Mouse (Mus musculus): ENCODE results near the gene Hdgf.
"Not testable (repeated sequence)": the region's sequence is repeated elsewhere in the genome, so short reads cannot be mapped to it uniquely, and the experiment has no call there.

GRCm38 (mm10) chr3:87901959-87902358 is 4.2 kb upstream of the Hdgf start:
- not testable (repeated sequence) for TF ChIP-seq POLR2A, CTCF (IDR thresholded peaks at IDR 0.05; ENCODE audit: insufficient read depth, low read depth, low read length)

All from olfactory bulb, adult 2 months (tissue).